12 mouse cellular contexts compared by ENCODE assay signal in the genomic region with DNA sequence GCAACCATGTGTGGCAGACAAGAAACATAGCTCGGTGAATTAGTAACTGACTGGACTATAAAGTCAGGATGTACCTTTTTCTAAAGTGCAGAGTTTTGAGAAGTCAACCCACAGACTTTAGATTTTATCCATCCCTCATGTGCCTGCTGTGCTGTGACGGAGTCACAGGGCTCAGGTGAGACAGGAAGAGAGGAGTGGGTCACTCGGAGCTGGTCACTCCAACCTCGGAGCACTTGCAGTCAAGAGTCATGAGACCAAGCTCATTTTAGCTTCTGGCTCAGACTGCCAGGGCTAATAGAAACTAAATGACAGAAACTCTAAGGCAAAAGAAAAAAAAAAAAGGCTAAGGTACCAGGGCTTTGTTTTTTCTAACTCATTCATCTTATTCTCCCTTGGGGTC.
"Had no signal": no experiment of that assay in that cellular context is flagged by ENCODE, and none has a peak within 500 bp of the region (broad histone marks: within the 10 kb centered on the region; RNA-seq: fewer than 3 reads in every experiment).

No protein-coding gene starts in this region.

- H3K4me3 ChIP-seq: intestine, embryonic 15.5 days; layer of hippocampus, adult 2 months; limb, embryonic 13.5 days; lung, embryonic 15.5 days; megakaryocyte, embryonic 14.5 days; midbrain, embryonic 15.5 days; neural tube, embryonic 12.5 days had no signal

- ATAC-seq: intestine, embryonic 15.5 days; midbrain, embryonic 15.5 days had no signal

- H3K9ac ChIP-seq: intestine, embryonic 15.5 days; limb, embryonic 13.5 days; lung, embryonic 15.5 days; midbrain, embryonic 15.5 days; neural tube, embryonic 12.5 days had no signal

- DNase-seq: lung, postnatal 14 days; thymus, postnatal 4 days had no signal

- H3K4me2 ChIP-seq: intestine, embryonic 15.5 days; limb, embryonic 13.5 days; lung, embryonic 15.5 days; midbrain, embryonic 11.5 days; midbrain, embryonic 15.5 days; neural tube, embryonic 12.5 days had no signal

- H3K27me3 ChIP-seq: intestine, embryonic 15.5 days; limb, embryonic 13.5 days; lung, embryonic 15.5 days; midbrain, embryonic 15.5 days; neural tube, embryonic 12.5 days had no signal

- H3K9me3 ChIP-seq: intestine, embryonic 15.5 days; limb, embryonic 13.5 days; lung, embryonic 15.5 days; megakaryocyte, embryonic 14.5 days; midbrain, embryonic 15.5 days; neural tube, embryonic 12.5 days had no signal

- H3K27ac ChIP-seq: intestine, embryonic 15.5 days; layer of hippocampus, adult 2 months; limb, embryonic 13.5 days; lung, embryonic 15.5 days; macrophage; midbrain, embryonic 15.5 days; neural tube, embryonic 12.5 days; stomach, postnatal 0 days had no signal

- H3K36me3 ChIP-seq: intestine, embryonic 15.5 days; limb, embryonic 13.5 days; lung, embryonic 15.5 days; midbrain, embryonic 15.5 days; neural tube, embryonic 12.5 days had no signal
